8 mouse cellular contexts compared by ENCODE assay signal in genomic region chr1:39001106-39001505, GRCm38 (mm10). TPM values are rescaled to one million over a fixed set of nuclear protein-coding genes. Genes with fewer than 3 reads are reported as not detected.
DNase-seq lines count a peak whose midpoint lies in the region; ATAC-seq and TF ChIP-seq lines count a peak whose summit lies in the region.

No protein-coding gene starts in this region.

- H3K27me3 ChIP-seq in limb, embryonic 11.5 days (ENCODE audit: control insufficient read depth, insufficient read depth, low read length): no peaks in the 10 kb centered on the region
- no peaks in the 10 kb centered on the region for H3K27me3 ChIP-seq in splenic B cell, adult 2 months (ENCODE audit: control insufficient read depth, insufficient read depth, low read length, poor library complexity, severe bottlenecking)

- no peak for TF ChIP-seq POLR2A in cortical plate, adult 2 months (IDR thresholded peaks at IDR 0.05; ENCODE audit: extremely low read depth, insufficient read depth, low read length)

- intact Hi-C loops in gastrocnemius, postnatal 14 days (cut with DNase I; ENCODE audit: low total_unique reads): loop anchor here (5.0 to 10.0 kb wide), 2 partner anchors 254 to 526 kb away; no protein-coding TSS in a partner anchor

- 18% methylated on average over 5 of the region's 5 CpGs for WGBS in limb, embryonic 11.5 days

- peak; percentile 94 for TF ChIP-seq CTCF in cortical plate, adult 2 months (IDR thresholded peaks at IDR 0.05; ENCODE audit: extremely low read depth, insufficient read depth, low read length)

- H3K4me3 ChIP-seq in cortical plate, adult 2 months (ENCODE audit: insufficient read depth, low read length): no peak overlapping the region
- no peak overlapping the region for H3K4me3 ChIP-seq in limb, embryonic 11.5 days (ENCODE audit: low read depth, low read length)

- no peak overlapping the region for H3K27ac ChIP-seq in cortical plate, adult 2 months (ENCODE audit: insufficient read depth, low read length)
- no peak overlapping the region for H3K27ac ChIP-seq in limb, embryonic 11.5 days (replicated peaks; ENCODE audit: low read depth, low read length)

- H3K4me2 ChIP-seq in limb, embryonic 11.5 days (ENCODE audit: low read depth, severe bottlenecking): no peak overlapping the region

- ATAC-seq in limb, embryonic 11.5 days (ENCODE audit: insufficient number of reproducible peaks, low FRiP score, low TSS enrichment, low read depth): no peak

- H3K9me3 ChIP-seq in limb, embryonic 11.5 days (ENCODE audit: control insufficient read depth, low read length): no peaks in the 10 kb centered on the region

- H3K9ac ChIP-seq in limb, embryonic 11.5 days (ENCODE audit: low read length): no peak overlapping the region

- DNase-seq in 416B (ENCODE audit: low read depth): peak; percentile 79
- peak; percentile 72 to 93 for DNase-seq in adrenal gland, adult (ENCODE audit: inconsistent age in 2 of 2, low spot score in 1 of 2)
- DNase-seq in gastrocnemius, postnatal 14 days: peak; percentile 66
- peak; percentile 48 to 75 for DNase-seq in kidney, adult 8-10 months
- peak; percentile 88 for DNase-seq in limb, embryonic 11.5 days (ENCODE audit: low spot score)
- DNase-seq in natural killer cell, adult 2 months (ENCODE audit: low spot score in 2 of 2): peak; percentile 58 to 72
- DNase-seq in splenic B cell, adult 2 months (ENCODE audit: low read depth, low spot score): peak; percentile 78

- H3K4me1 ChIP-seq in cortical plate, adult 2 months (ENCODE audit: control insufficient read depth, insufficient read depth, low read length): no peaks in the 10 kb centered on the region
- H3K4me1 ChIP-seq in limb, embryonic 11.5 days (ENCODE audit: control insufficient read depth, insufficient read depth, low read length): no peaks in the 10 kb centered on the region

- H3K36me3 ChIP-seq in limb, embryonic 11.5 days (ENCODE audit: control insufficient read depth, insufficient read depth, low read length): peaks cover 5% of the 10 kb centered on the region; the same call in 1 of the 2 replicates
- H3K36me3 ChIP-seq in splenic B cell, adult 2 months (ENCODE audit: control insufficient read depth, insufficient read depth, low read length, poor library complexity, severe bottlenecking): 0 out of 2 replicates have a peak, but pooled peaks cover 3% of the 10 kb centered on the region

RNA-seq across cellular contexts. Expression of gene Pdcl3, which starts 15.7 kb away (rescaled TPM):
- 42.9 and 43.2 TPM in 2 replicates for polyA plus RNA-seq in cortical plate, adult 2 months (2012; rRNA removed)
- 10 to 100 TPM; 64.4 to 70.5 TPM for total RNA-seq in gastrocnemius, postnatal 14 days (2021)
- polyA plus RNA-seq in limb, embryonic 11.5 days (2014; fragmentation: Nextera tagmentation; extraction: Ambion mirVana): 148 and 149 TPM in 2 replicates
